In the genomic region with DNA sequence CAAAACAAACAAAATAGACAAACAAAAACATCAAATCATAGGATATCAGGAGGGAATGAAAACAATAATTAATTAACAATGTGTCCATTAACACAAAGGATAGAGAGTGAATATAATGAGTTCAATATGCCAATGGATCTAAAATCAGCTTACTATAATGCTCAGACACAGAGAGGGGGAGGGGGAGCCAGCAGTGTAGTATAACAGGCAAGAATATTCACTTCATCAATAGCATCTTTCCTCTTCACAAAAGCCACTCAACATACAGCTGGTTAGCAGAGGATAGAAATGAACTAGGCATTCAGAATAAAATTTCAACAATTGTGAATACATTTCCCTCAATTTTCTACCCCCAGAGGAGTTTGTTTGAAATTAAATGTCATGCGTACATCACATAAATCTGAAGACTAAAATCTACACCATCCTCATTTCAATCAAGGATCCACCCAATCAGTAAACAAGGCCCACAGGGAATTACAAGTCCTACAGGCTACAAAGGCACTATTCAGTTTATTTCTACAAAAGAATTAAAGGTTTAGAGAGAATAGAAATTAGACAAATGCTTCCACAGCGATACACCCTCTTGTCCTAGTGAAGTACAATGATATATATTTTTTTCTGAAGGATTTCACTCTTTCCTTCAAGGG, we compare ENCODE assay signal across 22 mouse cellular contexts.
DNase-seq lines count a peak whose midpoint lies in the region; ATAC-seq and TF ChIP-seq lines count a peak whose summit lies in the region.
"Had no signal": no experiment of that assay in that cellular context is flagged by ENCODE, and none has a peak within 500 bp of the region (broad histone marks: within the 10 kb centered on the region; RNA-seq: fewer than 3 reads in every experiment).

No protein-coding gene starts in this region.

- peak; percentile 68; the same call in 1 of the 2 replicates for ATAC-seq in forebrain, embryonic 13.5 days
- ATAC-seq in forebrain, postnatal 0 days: no peak
- ATAC-seq in midbrain, embryonic 11.5 days (ENCODE audit: low FRiP score): peak; percentile 57
- ATAC-seq in midbrain, postnatal 0 days (ENCODE audit: low FRiP score): no peak
- peak; percentile 63; the same call in 1 of the 2 replicates for ATAC-seq in forebrain, embryonic 14.5 days
- ATAC-seq in midbrain, embryonic 15.5 days (replicated peaks): peak; percentile 74
- ATAC-seq: liver, embryonic 12.5 days; liver, postnatal 0 days; Patski had no signal

- no peaks in the 10 kb centered on the region for H3K9me3 ChIP-seq in forebrain, embryonic 13.5 days (replicated peaks)
- no peaks in the 10 kb centered on the region for H3K9me3 ChIP-seq in forebrain, postnatal 0 days (ENCODE audit: low read length)
- H3K9me3 ChIP-seq in midbrain, embryonic 11.5 days (ENCODE audit: control insufficient read depth, low read length): no peaks in the 10 kb centered on the region
- H3K9me3 ChIP-seq in midbrain, postnatal 0 days (ENCODE audit: low read length): no peaks in the 10 kb centered on the region
- no peaks in the 10 kb centered on the region for H3K9me3 ChIP-seq in forebrain, embryonic 14.5 days (replicated peaks; ENCODE audit: control insufficient read depth, low read length)
- H3K9me3 ChIP-seq in midbrain, embryonic 15.5 days: no peaks in the 10 kb centered on the region
- H3K9me3 ChIP-seq: heart, embryonic 12.5 days; kidney, embryonic 15.5 days; liver, embryonic 12.5 days; stomach, embryonic 15.5 days had no signal

- no peaks in the 10 kb centered on the region for H3K36me3 ChIP-seq in forebrain, embryonic 13.5 days (ENCODE audit: poor library complexity, severe bottlenecking)
- H3K36me3 ChIP-seq in forebrain, postnatal 0 days (ENCODE audit: insufficient read depth): no peaks in the 10 kb centered on the region
- H3K36me3 ChIP-seq in midbrain, embryonic 11.5 days (ENCODE audit: control insufficient read depth, insufficient read depth, low read length): no peaks in the 10 kb centered on the region
- H3K36me3 ChIP-seq in midbrain, postnatal 0 days (ENCODE audit: insufficient read depth, low read length): no peaks in the 10 kb centered on the region
- H3K36me3 ChIP-seq in forebrain, embryonic 14.5 days (ENCODE audit: control insufficient read depth, insufficient read depth, low read length): no peaks in the 10 kb centered on the region
- H3K36me3 ChIP-seq in midbrain, embryonic 15.5 days (replicated peaks): no peaks in the 10 kb centered on the region
- H3K36me3 ChIP-seq: heart, embryonic 12.5 days; kidney, embryonic 15.5 days; liver, embryonic 12.5 days; stomach, embryonic 15.5 days had no signal

- WGBS in forebrain, embryonic 13.5 days: 61% methylated on average over 2 of the region's 2 CpGs
- 63% methylated on average over 2 of the region's 2 CpGs for WGBS in forebrain, postnatal 0 days
- WGBS in midbrain, embryonic 11.5 days: 73% methylated on average over 2 of the region's 2 CpGs
- 59% methylated on average over 2 of the region's 2 CpGs for WGBS in midbrain, postnatal 0 days
- 66% methylated on average over 2 of the region's 2 CpGs for WGBS in forebrain, embryonic 14.5 days
- WGBS in midbrain, embryonic 15.5 days: 44% methylated on average over 2 of the region's 2 CpGs

- H3K4me1 ChIP-seq in forebrain, embryonic 13.5 days: no peaks in the 10 kb centered on the region
- H3K4me1 ChIP-seq in forebrain, postnatal 0 days (ENCODE audit: insufficient read depth): no peaks in the 10 kb centered on the region
- no peaks in the 10 kb centered on the region for H3K4me1 ChIP-seq in midbrain, embryonic 11.5 days (ENCODE audit: control insufficient read depth, insufficient read depth, low read length)
- H3K4me1 ChIP-seq in midbrain, postnatal 0 days (ENCODE audit: insufficient read depth, low read length): no peaks in the 10 kb centered on the region
- H3K4me1 ChIP-seq in forebrain, embryonic 14.5 days (ENCODE audit: control insufficient read depth, insufficient read depth, low read length): no peaks in the 10 kb centered on the region
- H3K4me1 ChIP-seq in midbrain, embryonic 15.5 days: no peaks in the 10 kb centered on the region
- H3K4me1 ChIP-seq: heart, embryonic 12.5 days; kidney, embryonic 15.5 days; liver, embryonic 12.5 days; stomach, embryonic 15.5 days had no signal

- no peaks in the 10 kb centered on the region for H3K27me3 ChIP-seq in forebrain, embryonic 13.5 days
- H3K27me3 ChIP-seq in forebrain, postnatal 0 days (ENCODE audit: insufficient read depth, low read length): no peaks in the 10 kb centered on the region
- no peaks in the 10 kb centered on the region for H3K27me3 ChIP-seq in midbrain, embryonic 11.5 days (ENCODE audit: control insufficient read depth, insufficient read depth, low read length)
- no peaks in the 10 kb centered on the region for H3K27me3 ChIP-seq in midbrain, postnatal 0 days (ENCODE audit: insufficient read depth, low read length)
- H3K27me3 ChIP-seq in forebrain, embryonic 14.5 days (replicated peaks; ENCODE audit: control insufficient read depth, insufficient read depth, low read length): no peaks in the 10 kb centered on the region
- no peaks in the 10 kb centered on the region for H3K27me3 ChIP-seq in midbrain, embryonic 15.5 days (replicated peaks)
- H3K27me3 ChIP-seq: heart, embryonic 12.5 days; kidney, embryonic 15.5 days; liver, embryonic 12.5 days; stomach, embryonic 15.5 days had no signal

- no peak overlapping the region for H3K4me3 ChIP-seq in forebrain, embryonic 13.5 days
- no peak overlapping the region for H3K4me3 ChIP-seq in forebrain, postnatal 0 days (ENCODE audit: low read depth, low read length)
- no peak overlapping the region for H3K4me3 ChIP-seq in midbrain, embryonic 11.5 days (ENCODE audit: low read depth, low read length)
- no peak overlapping the region for H3K4me3 ChIP-seq in midbrain, postnatal 0 days (ENCODE audit: low read depth, low read length)
- no peak overlapping the region for H3K4me3 ChIP-seq in forebrain, embryonic 14.5 days (ENCODE audit: low read depth, low read length)
- no peak overlapping the region for H3K4me3 ChIP-seq in midbrain, embryonic 15.5 days
- H3K4me3 ChIP-seq: gastrocnemius, adult 2 months; heart, adult 2 months; heart, embryonic 12.5 days; kidney, embryonic 15.5 days; liver, embryonic 12.5 days; stomach, embryonic 15.5 days had no signal

- no peak overlapping the region for H3K9ac ChIP-seq in forebrain, embryonic 13.5 days
- H3K9ac ChIP-seq in forebrain, postnatal 0 days: no peak overlapping the region
- H3K9ac ChIP-seq in midbrain, embryonic 11.5 days (ENCODE audit: low read length): no peak overlapping the region
- H3K9ac ChIP-seq in midbrain, postnatal 0 days (replicated peaks; ENCODE audit: low read length, poor library complexity, severe bottlenecking): no peak overlapping the region
- H3K9ac ChIP-seq in forebrain, embryonic 14.5 days (ENCODE audit: low read length): no peak overlapping the region
- H3K9ac ChIP-seq in midbrain, embryonic 15.5 days: no peak overlapping the region
- H3K9ac ChIP-seq: heart, embryonic 12.5 days; kidney, embryonic 15.5 days; liver, embryonic 12.5 days; liver, postnatal 0 days; stomach, embryonic 15.5 days had no signal

- DNase-seq in forebrain, postnatal 0 days: no peak
- no peak for DNase-seq in midbrain, embryonic 11.5 days (ENCODE audit: low spot score, missing footprints)
- DNase-seq in midbrain, postnatal 0 days (ENCODE audit: low spot score): no peak
- DNase-seq in forebrain, embryonic 14.5 days (ENCODE audit: low spot score): no peak
- no peak for DNase-seq in retina, embryonic 14.5 days (ENCODE audit: low spot score)
- DNase-seq: adrenal gland, postnatal 10 days; cerebellum, adult 11 months; gastrocnemius, adult 2 months; heart, adult 2 months; heart, postnatal 4 days; kidney, adult 18-20 months; kidney, postnatal 25 days; liver, postnatal 0 days; lung, postnatal 36 days; right cerebral cortex, postnatal 25 days had no signal

- no peak for TF ChIP-seq CTCF in forebrain, postnatal 0 days (IDR thresholded peaks at IDR 0.05; ENCODE audit: low read depth)
- TF ChIP-seq CTCF in midbrain, postnatal 0 days (IDR thresholded peaks at IDR 0.05): no peak

- H3K27ac ChIP-seq in forebrain, embryonic 13.5 days: no peak overlapping the region
- no peak overlapping the region for H3K27ac ChIP-seq in forebrain, postnatal 0 days (ENCODE audit: low read depth, low read length)
- H3K27ac ChIP-seq in midbrain, embryonic 11.5 days (ENCODE audit: low read depth, low read length): no peak overlapping the region
- no peak overlapping the region for H3K27ac ChIP-seq in midbrain, postnatal 0 days (ENCODE audit: low read depth, low read length)
- no peak overlapping the region for H3K27ac ChIP-seq in forebrain, embryonic 14.5 days (ENCODE audit: low read depth, low read length)
- no peak overlapping the region for H3K27ac ChIP-seq in midbrain, embryonic 15.5 days
- H3K27ac ChIP-seq: gastrocnemius, adult 2 months; heart, adult 2 months; kidney, embryonic 15.5 days; liver, embryonic 12.5 days; stomach, embryonic 15.5 days had no signal

- H3K4me2 ChIP-seq in forebrain, embryonic 13.5 days: no peak overlapping the region
- no peak overlapping the region for H3K4me2 ChIP-seq in forebrain, postnatal 0 days (ENCODE audit: low read depth)
- no peak overlapping the region for H3K4me2 ChIP-seq in midbrain, embryonic 11.5 days
- H3K4me2 ChIP-seq in midbrain, postnatal 0 days (ENCODE audit: low read depth, low read length, poor library complexity, severe bottlenecking): no peak overlapping the region
- no peak overlapping the region for H3K4me2 ChIP-seq in forebrain, embryonic 14.5 days (ENCODE audit: low read length)
- H3K4me2 ChIP-seq in midbrain, embryonic 15.5 days: no peak overlapping the region
- H3K4me2 ChIP-seq: heart, embryonic 12.5 days; kidney, embryonic 15.5 days; liver, embryonic 12.5 days; stomach, embryonic 15.5 days had no signal

Comparison
In these comparisons a context has a peak if more than half of its experiments do, and no peak if none do; other contexts are left out.
1. ATAC-seq: peak in forebrain, embryonic 13.5 days (single experiment), midbrain, embryonic 11.5 days (single experiment), forebrain, embryonic 14.5 days (single experiment) and midbrain, embryonic 15.5 days (single experiment); none in forebrain, postnatal 0 days (single experiment) and midbrain, postnatal 0 days (single experiment).